In the genomic region with DNA sequence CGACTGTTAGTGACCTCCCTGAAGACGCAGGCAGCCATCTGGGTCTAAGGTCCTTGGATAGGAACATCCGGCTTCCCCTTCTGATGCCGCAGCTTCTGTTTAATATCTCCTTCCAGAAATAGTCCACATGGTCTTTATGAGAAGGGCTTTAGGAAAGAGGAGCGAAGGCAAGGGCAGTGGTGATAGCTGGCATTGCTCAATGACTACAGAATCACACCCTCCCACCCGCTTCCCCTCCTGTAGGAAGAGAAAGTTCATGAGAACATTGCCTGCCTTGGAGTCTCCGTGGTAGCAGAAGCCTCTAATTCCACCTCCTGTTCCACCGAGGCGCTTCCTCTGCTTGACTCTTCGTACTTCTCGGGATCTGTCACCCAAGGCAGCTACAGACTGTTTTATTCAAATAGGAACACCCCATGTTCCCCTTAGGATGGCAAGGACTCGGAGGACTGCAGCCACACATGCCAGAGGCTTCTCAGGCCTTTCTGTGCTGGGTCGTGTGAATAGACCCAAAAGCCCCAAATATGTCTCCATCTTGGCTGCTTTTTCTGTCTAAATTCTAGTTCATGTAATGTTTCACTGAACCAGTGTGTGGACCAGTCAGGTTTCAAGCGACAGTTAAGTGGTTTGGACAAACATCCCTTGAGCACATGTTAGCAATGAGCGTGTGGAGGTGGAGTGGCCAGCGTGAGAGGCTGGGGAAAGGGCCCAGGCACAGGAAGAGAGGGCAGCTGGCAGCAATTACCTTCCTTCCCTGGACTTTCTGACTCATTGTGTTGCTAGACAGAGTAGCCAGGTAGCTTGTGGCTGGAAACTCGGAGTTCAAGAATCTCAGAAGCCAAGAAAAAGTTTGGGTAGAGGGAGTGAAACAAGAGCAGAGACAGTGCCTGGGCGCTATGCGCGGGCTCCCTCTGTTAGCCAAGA, we compare ENCODE assay signal across 12 mouse cellular contexts. TPM values are rescaled to one million over a fixed set of nuclear protein-coding genes. Genes with fewer than 3 reads are reported as not detected.
DNase-seq lines count a peak whose midpoint lies in the region; ATAC-seq and TF ChIP-seq lines count a peak whose summit lies in the region.
"Had no signal": no experiment of that assay in that cellular context is flagged by ENCODE, and none has a peak within 500 bp of the region (broad histone marks: within the 10 kb centered on the region; RNA-seq: fewer than 3 reads in every experiment).

No protein-coding gene starts in this region.

- no peak overlapping the region for H3K4me2 ChIP-seq in forebrain, embryonic 11.5 days (ENCODE audit: low read depth, low read length, severe bottlenecking)
- H3K4me2 ChIP-seq in forebrain, embryonic 13.5 days, result no peak overlapping the region

- H3K4me3 ChIP-seq in forebrain, embryonic 11.5 days (ENCODE audit: low read depth, low read length), result no peak overlapping the region
- no peak overlapping the region for H3K4me3 ChIP-seq in forebrain, embryonic 13.5 days
- no peak overlapping the region for H3K4me3 ChIP-seq in spleen, adult 2 months (ENCODE audit: extremely low read depth, insufficient read depth, insufficient read length)
- H3K4me3 ChIP-seq: liver, embryonic 15.5 days had no signal

- no peaks in the 10 kb centered on the region for H3K27me3 ChIP-seq in forebrain, embryonic 11.5 days (ENCODE audit: control insufficient read depth, insufficient read depth, low read length)
- no peaks in the 10 kb centered on the region for H3K27me3 ChIP-seq in forebrain, embryonic 13.5 days
- H3K27me3 ChIP-seq in spleen, adult 2 months (ENCODE audit: control insufficient read depth, insufficient read depth, low read length), result no peaks in the 10 kb centered on the region
- H3K27me3 ChIP-seq: liver, embryonic 15.5 days had no signal

- TF ChIP-seq POLR2A in spleen, adult 2 months (IDR thresholded peaks at IDR 0.05; ENCODE audit: low read depth, low read length), result no peak

- no peak for TF ChIP-seq CTCF in spleen, adult 2 months (IDR thresholded peaks at IDR 0.05; ENCODE audit: extremely low read depth, insufficient read depth, insufficient read length, insufficient replicate concordance)

- no peak for DNase-seq in forebrain, embryonic 11.5 days (ENCODE audit: low spot score)
- no peak for DNase-seq in spleen, adult 2 months (ENCODE audit: low read depth in 1 of 2, low spot score in 2 of 2)
- no peak for DNase-seq in spleen, postnatal 10 days (ENCODE audit: low spot score in 2 of 2)
- peak; percentile 86 to 89 for DNase-seq in lung, adult 18-20 months
- DNase-seq in left cerebral cortex, postnatal 36 days (ENCODE audit: low spot score in 2 of 2), result no peak
- no peak for DNase-seq in T-cell, adult 2 months (ENCODE audit: low spot score)
- DNase-seq: cerebellum, adult 8-10 months; spleen, adult 18-20 months had no signal

- peak overlapping the region; percentile 37; the same call in 1 of the 2 replicates for H3K27ac ChIP-seq in forebrain, embryonic 11.5 days (ENCODE audit: low read depth, low read length)
- H3K27ac ChIP-seq in forebrain, embryonic 13.5 days, result no peak overlapping the region; the same call in 1 of the 2 replicates
- H3K27ac ChIP-seq in spleen, adult 2 months (ENCODE audit: insufficient read depth, low read length), result peak overlapping the region; percentile 22; the same call in 1 of the 2 replicates
- H3K27ac ChIP-seq: kidney, postnatal 0 days had no signal

- H3K9me3 ChIP-seq in forebrain, embryonic 11.5 days (ENCODE audit: control insufficient read depth, low read length), result no peaks in the 10 kb centered on the region
- no peaks in the 10 kb centered on the region for H3K9me3 ChIP-seq in forebrain, embryonic 13.5 days (replicated peaks)
- H3K9me3 ChIP-seq: liver, embryonic 15.5 days had no signal

- no peak for ATAC-seq in forebrain, embryonic 11.5 days (replicated peaks; ENCODE audit: low FRiP score)
- ATAC-seq in forebrain, embryonic 13.5 days, result no peak
- ATAC-seq in erythroblast, adult 5-6 weeks (replicated peaks; ENCODE audit: low FRiP score, poor library complexity, severe bottlenecking), result no peak

- intact Hi-C loops in left cerebral cortex, postnatal 36 days (cut with DNase I), result loop anchor here (5.0 kb wide), 1 partner anchor 44 kb away; a partner anchor contains a TSS

- no peak overlapping the region for H3K9ac ChIP-seq in forebrain, embryonic 11.5 days (ENCODE audit: low read length)
- H3K9ac ChIP-seq in forebrain, embryonic 13.5 days, result no peak overlapping the region
- H3K9ac ChIP-seq: liver, embryonic 15.5 days had no signal

- 87% methylated on average over 20 of the region's 20 CpGs for WGBS in forebrain, embryonic 11.5 days
- 91% methylated on average over 20 of the region's 20 CpGs for WGBS in forebrain, embryonic 13.5 days
- WGBS in spleen, adult 2 months, result 84% methylated on average over 20 of the region's 20 CpGs

- no peaks in the 10 kb centered on the region for H3K36me3 ChIP-seq in forebrain, embryonic 11.5 days (ENCODE audit: control insufficient read depth, insufficient read depth, low read length)
- H3K36me3 ChIP-seq in forebrain, embryonic 13.5 days (ENCODE audit: poor library complexity, severe bottlenecking), result no peaks in the 10 kb centered on the region
- H3K36me3 ChIP-seq in spleen, adult 2 months (ENCODE audit: control insufficient read depth, insufficient read depth, low read length), result peaks cover 4% of the 10 kb centered on the region; the same call in 1 of the 2 replicates

- peaks cover 4% of the 10 kb centered on the region for H3K4me1 ChIP-seq in forebrain, embryonic 11.5 days (replicated peaks; ENCODE audit: control insufficient read depth, insufficient read depth, low read length)
- peaks cover 75% of the 10 kb centered on the region for H3K4me1 ChIP-seq in forebrain, embryonic 13.5 days
- peaks cover 1% of the 10 kb centered on the region; the same call in 1 of the 2 replicates for H3K4me1 ChIP-seq in spleen, adult 2 months (ENCODE audit: control insufficient read depth, insufficient read depth, insufficient read length)

RNA-seq across cellular contexts. Expression of a gene that starts 42.7 kb away (rescaled TPM):
- polyA plus RNA-seq in forebrain, embryonic 11.5 days (2014; fragmentation: Nextera tagmentation; extraction: Ambion mirVana), result 27.6 TPM in 2 replicates
- polyA plus RNA-seq in forebrain, embryonic 13.5 days (2015; fragmentation: Nextera tagmentation; extraction: Ambion mirVana), result 18.6 and 19.9 TPM in 2 replicates
- 45.7 and 63.3 TPM in 2 replicates for polyA plus RNA-seq in spleen, adult 2 months (2012; rRNA removed)
- 10 to 100 TPM; 10.8 to 14.0 TPM for total RNA-seq in left cerebral cortex, postnatal 36 days (2021)
- total RNA-seq in erythroblast, adult 5-6 weeks (2015; ENCODE audit: low replicate concordance), result 11.1 and 14.4 TPM in 2 replicates
- 11.2 and 11.5 TPM in 2 replicates for total RNA-seq in erythroblast, adult 5-6 weeks (2017; ENCODE audit: low replicate concordance)

Comparison
In these comparisons a context has a peak if more than half of its experiments do, and no peak if none do; other contexts are left out.
1. DNase-seq: peak in lung, adult 18-20 months (2 of 2); none in forebrain, embryonic 11.5 days (single experiment), spleen, adult 2 months (0 of 2), spleen, postnatal 10 days (0 of 2), left cerebral cortex, postnatal 36 days (0 of 2) and T-cell, adult 2 months (single experiment).